Mouse (Mus musculus) stomach, postnatal 0 days (tissue): ENCODE data around the gene Gabarapl1.

Source experiments
- CTCF ChIP-seq: IDR thresholded peaks from 2 replicates; pipeline ENCODE4 v1.5.1; 2016; ENCODE audit warnings: antibody characterized with exemption, low read depth, mild to moderate bottlenecking, moderate library complexity
- EP300 ChIP-seq: optimal IDR thresholded peaks from 2 replicates; pipeline ENCODE3; 2016; ENCODE audit warnings: antibody characterized with exemption

GRCm38 (mm10) chr6:129583014-129583413, 50.1 kb downstream of the Gabarapl1 start:
- no peak for TF ChIP-seq CTCF
- no peak for TF ChIP-seq EP300
